Mouse (Mus musculus) liver, embryonic 16.5 days (tissue): ENCODE results near the gene Evi2. TPM values are rescaled to one million over a fixed set of nuclear protein-coding genes. Genes with fewer than 3 reads are reported as not detected.
A peak's percentile ranks its signal among the peaks of the same experiment; 100 is the strongest.

Experiments
- ATAC-seq: fragments of 200-750 bp; cut with Nextera tagmentation; 2 replicates; pipeline ENCODE4 v1.8.0; 2017; ENCODE audit warnings: low read depth, mild to moderate bottlenecking, moderate number of reproducible peaks, moderate library complexity
- H3K27ac ChIP-seq: fragments of 300-500 bp; sonication (generic); 2 replicates; pipeline ENCODE4 v1.5.1; 2014; ENCODE audit warnings: mild to moderate bottlenecking, low read length
- H3K27me3 ChIP-seq: fragments of 300-500 bp; sonication (generic); 2 replicates; pipeline ENCODE4 v1.6.1; 2014; ENCODE audit warnings: low read depth, low read length, mixed read lengths; ENCODE audit not compliant: control insufficient read depth, insufficient read depth
- H3K36me3 ChIP-seq: fragments of 300-500 bp; sonication (generic); 2 replicates; pipeline ENCODE4 v1.6.1; 2014; ENCODE audit warnings: mild to moderate bottlenecking; ENCODE audit not compliant: control insufficient read depth, insufficient read depth
- H3K4me1 ChIP-seq: fragments of 300-500 bp; sonication (generic); 2 replicates; pipeline ENCODE4 v1.6.1; 2014; ENCODE audit warnings: low read depth, low read length, mixed read lengths; ENCODE audit not compliant: control insufficient read depth
- H3K4me2 ChIP-seq: fragments of 300-500 bp; sonication (generic); 2 replicates; pipeline ENCODE4 v1.6.1; 2014; ENCODE audit warnings: low read depth, low read length, mixed read lengths
- H3K4me3 ChIP-seq: fragments of 300-500 bp; sonication (generic); 2 replicates; pipeline ENCODE4 v1.5.1; 2014; ENCODE audit warnings: low read depth, mild to moderate bottlenecking, low read length
- H3K9ac ChIP-seq: fragments of 300-500 bp; sonication (generic); 2 replicates; pipeline ENCODE4 v1.6.1; 2014; ENCODE audit warnings: low read depth, low read length
- H3K9me3 ChIP-seq: fragments of 300-500 bp; sonication (generic); replicated peaks from 2 replicates; pipeline ENCODE4 v1.6.1; 2016; ENCODE audit warnings: low read length; ENCODE audit not compliant: control insufficient read depth
- WGBS: fragments of 180-500 bp; shearing (Covaris S2); extraction: QIAGEN DNeasy Blood & Tissue Kit; methylation state at CpG from one replicate; pipeline ENCODE4 v1.1.7; 2014; ENCODE audit not compliant: insufficient replicate concordance; 5-methylcytosine and 5-hydroxymethylcytosine counted together
- polyA plus RNA-seq: library from polyadenylated mRNA; unstranded; fragments of >200 nt; fragmentation: Nextera tagmentation; extraction: Ambion mirVana; gene quantifications from 2 replicates; pipeline ENCODE4 v1.2.1, GENCODE M21; 2015

Gene Evi2
- polyA plus RNA-seq, 1 experiment from 2014 or later, result 0.59 TPM

DNA sequence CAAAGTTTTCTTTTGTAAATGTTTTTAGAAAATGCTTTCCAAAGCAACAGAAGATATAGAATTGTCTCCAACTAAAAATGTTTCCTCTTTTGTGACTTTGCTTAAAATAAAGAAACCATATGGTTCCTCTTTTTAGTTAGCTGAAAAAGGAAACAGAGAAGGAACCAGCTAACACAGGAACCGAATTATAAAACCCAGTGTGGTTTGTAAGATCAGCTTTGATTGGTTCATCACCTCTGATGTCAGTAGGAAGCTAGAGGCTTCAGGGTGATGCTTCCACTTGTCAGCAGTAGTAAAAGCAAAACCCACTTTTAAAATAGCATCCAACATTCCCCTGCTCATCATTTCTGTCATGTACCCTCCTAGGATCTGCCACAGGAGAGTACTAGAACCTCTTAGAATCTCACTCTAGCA, 10.5 kb downstream of the Evi2 start:
- H3K27me3 ChIP-seq, result no peaks in the 10 kb centered on the region
- H3K4me1 ChIP-seq, result peaks cover 6% of the 10 kb centered on the region
- H3K9ac ChIP-seq, result no peak overlapping the region
- WGBS, result 15% methylated on average over 1 of the region's 1 CpGs
- no peak overlapping the region for H3K4me3 ChIP-seq
- peak overlapping the region; percentile 13; the same call in 1 of the 2 replicates for H3K27ac ChIP-seq
- ATAC-seq, result peak; percentile 39; the same call in 1 of the 2 replicates
- peak overlapping the region; percentile 3; the same call in 1 of the 2 replicates for H3K4me2 ChIP-seq
- no peaks in the 10 kb centered on the region for H3K9me3 ChIP-seq
- no peaks in the 10 kb centered on the region for H3K36me3 ChIP-seq

GRCm38 (mm10) chr11:79519299-79519698, 11.1 kb downstream of the Evi2 start:
- Histone ChIP-seq H3K27me3 (no peaks in the 10 kb centered on the region), H3K4me2 (no peak overlapping the region), H3K9me3 (no peaks in the 10 kb centered on the region), H3K36me3 (no peaks in the 10 kb centered on the region), H3K4me3 (no peak overlapping the region), H3K27ac (no peak overlapping the region), H3K9ac (no peak overlapping the region), H3K4me1 (peaks cover 6% of the 10 kb centered on the region)
- WGBS, result 49% methylated on average over 6 of the region's 6 CpGs
- no peak for ATAC-seq

DNA sequence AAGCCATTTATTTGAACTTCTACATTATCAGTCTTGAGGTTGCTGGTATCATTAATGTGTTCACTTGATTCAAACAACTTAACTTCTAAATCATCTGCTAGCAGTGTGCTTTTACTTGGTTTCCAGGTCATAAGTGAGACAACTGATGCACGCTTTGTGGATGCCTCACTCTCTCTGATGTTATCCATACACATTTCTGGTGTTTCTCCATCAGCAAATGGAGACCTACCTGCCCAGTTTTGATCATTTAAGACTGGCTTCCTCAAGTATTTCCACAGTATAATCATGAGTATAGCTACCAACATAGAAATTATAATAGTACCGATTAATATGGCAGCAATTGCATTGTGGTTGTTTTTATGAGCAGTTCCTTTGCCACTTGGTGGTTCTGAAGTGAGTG, 14.6 kb downstream of the Evi2 start:
- Histone ChIP-seq H3K4me3 (no peak overlapping the region), H3K4me1 (peaks cover 2% of the 10 kb centered on the region), H3K9me3 (no peaks in the 10 kb centered on the region), H3K4me2 (no peak overlapping the region), H3K9ac (no peak overlapping the region), H3K36me3 (no peaks in the 10 kb centered on the region), H3K27ac (no peak overlapping the region), H3K27me3 (no peaks in the 10 kb centered on the region)
- WGBS, result 84% methylated on average over 2 of the region's 2 CpGs
- no peak for ATAC-seq

DNA sequence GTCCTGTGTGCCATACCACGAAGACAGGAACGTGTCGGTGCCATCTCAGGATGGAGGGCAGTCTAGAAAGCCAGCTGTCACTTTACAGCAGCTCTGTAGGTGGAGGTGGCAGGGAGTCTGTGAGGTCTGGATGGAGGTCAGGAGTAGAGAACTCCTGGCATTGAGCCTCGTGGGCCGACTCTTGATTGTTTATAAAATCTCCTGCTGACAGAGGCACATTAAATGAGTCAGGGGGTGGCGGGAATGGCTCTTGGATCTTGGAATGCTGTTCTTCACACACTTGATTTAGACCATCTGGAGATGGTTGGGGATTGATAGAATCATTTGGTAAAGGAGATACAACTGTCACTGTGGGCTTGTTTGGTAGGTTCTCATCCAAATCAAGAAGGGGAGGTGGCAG, 15.1 kb downstream of the Evi2 start:
- no peak overlapping the region for H3K9ac ChIP-seq
- H3K36me3 ChIP-seq, result no peaks in the 10 kb centered on the region
- 66% methylated on average over 6 of the region's 6 CpGs for whole genome bisulfite sequencing
- H3K4me3 ChIP-seq, result no peak overlapping the region
- H3K27ac ChIP-seq, result no peak overlapping the region
- peaks cover 2% of the 10 kb centered on the region for H3K4me1 ChIP-seq
- no peak for ATAC-seq
- no peaks in the 10 kb centered on the region for H3K9me3 ChIP-seq
- no peak overlapping the region for H3K4me2 ChIP-seq
- H3K27me3 ChIP-seq, result no peaks in the 10 kb centered on the region

DNA sequence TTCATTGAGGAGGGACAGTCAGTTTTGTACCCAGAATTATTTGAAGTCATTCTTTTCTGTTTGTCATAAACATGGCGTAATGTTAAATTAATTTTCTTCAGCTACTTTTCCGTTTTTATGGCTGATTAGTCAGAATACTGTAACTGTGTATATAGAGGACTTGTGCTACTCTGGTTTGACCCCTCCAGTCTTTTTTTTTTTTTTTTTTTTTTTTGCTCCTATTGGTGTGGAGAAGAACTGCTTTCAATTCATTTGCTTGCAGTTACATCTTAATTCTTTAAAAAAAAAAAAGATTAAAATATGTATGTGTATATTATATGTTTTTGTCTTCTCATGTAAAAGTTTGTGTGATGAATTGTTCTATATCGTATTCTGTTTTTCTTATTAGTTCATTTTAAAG, 18.4 kb downstream of the Evi2 start:
- 65% methylated on average over 3 of the region's 3 CpGs for WGBS

GRCm38 (mm10) chr11:79504506-79504905, 25.9 kb downstream of the Evi2 start:
- H3K27ac ChIP-seq, result no peak overlapping the region
- 77% methylated on average over 7 of the region's 7 CpGs for WGBS
- no peaks in the 10 kb centered on the region for H3K9me3 ChIP-seq
- H3K27me3 ChIP-seq, result no peaks in the 10 kb centered on the region
- no peaks in the 10 kb centered on the region for H3K36me3 ChIP-seq
- no peak overlapping the region for H3K9ac ChIP-seq
- H3K4me1 ChIP-seq, result no peaks in the 10 kb centered on the region
- no peak overlapping the region for H3K4me3 ChIP-seq
- no peak for ATAC-seq
- no peak overlapping the region for H3K4me2 ChIP-seq

More for the DNA sequence above, 18.4 kb downstream of the Evi2 start:
- Histone ChIP-seq H3K27ac (no peak overlapping the region), H3K4me2 (no peak overlapping the region), H3K36me3 (no peaks in the 10 kb centered on the region), H3K4me1 (no peaks in the 10 kb centered on the region), H3K9me3 (no peaks in the 10 kb centered on the region), H3K4me3 (no peak overlapping the region), H3K27me3 (no peaks in the 10 kb centered on the region), H3K9ac (no peak overlapping the region)
- ATAC-seq, result no peak

- Histone ChIP-seq H3K27me3 (no peaks in the 10 kb centered on the region), H3K4me3 (no peak within 1 kb of the TSS), H3K9me3 (no peaks in the 10 kb centered on the region), H3K4me1 (no peaks in the 10 kb centered on the region), H3K9ac (no peak within 1 kb of the TSS), H3K4me2 (no peak within 1 kb of the TSS), H3K27ac (no peak within 1 kb of the TSS), H3K36me3 (no peaks in the 10 kb centered on the region)
- 57% methylated on average over 8 of the region's 8 CpGs for WGBS
- no peak for ATAC-seq
These were observed 26.5 kb downstream of the Evi2 start, which contains the start of gene Omg for GRCm38 (mm10) chr11:79503845-79504244. Omg (minus strand) TSS chr11:79504084.

- WGBS, result 56% methylated on average over 2 of the region's 2 CpGs
- Histone ChIP-seq H3K9me3 (no peaks in the 10 kb centered on the region), H3K4me1 (no peaks in the 10 kb centered on the region), H3K4me3 (no peak overlapping the region), H3K27me3 (no peaks in the 10 kb centered on the region), H3K36me3 (no peaks in the 10 kb centered on the region), H3K9ac (no peak overlapping the region), H3K27ac (no peak overlapping the region), H3K4me2 (no peak overlapping the region)
- ATAC-seq, result no peak
These were observed 27.5 kb downstream of the Evi2 start for GRCm38 (mm10) chr11:79502917-79503316.

DNA sequence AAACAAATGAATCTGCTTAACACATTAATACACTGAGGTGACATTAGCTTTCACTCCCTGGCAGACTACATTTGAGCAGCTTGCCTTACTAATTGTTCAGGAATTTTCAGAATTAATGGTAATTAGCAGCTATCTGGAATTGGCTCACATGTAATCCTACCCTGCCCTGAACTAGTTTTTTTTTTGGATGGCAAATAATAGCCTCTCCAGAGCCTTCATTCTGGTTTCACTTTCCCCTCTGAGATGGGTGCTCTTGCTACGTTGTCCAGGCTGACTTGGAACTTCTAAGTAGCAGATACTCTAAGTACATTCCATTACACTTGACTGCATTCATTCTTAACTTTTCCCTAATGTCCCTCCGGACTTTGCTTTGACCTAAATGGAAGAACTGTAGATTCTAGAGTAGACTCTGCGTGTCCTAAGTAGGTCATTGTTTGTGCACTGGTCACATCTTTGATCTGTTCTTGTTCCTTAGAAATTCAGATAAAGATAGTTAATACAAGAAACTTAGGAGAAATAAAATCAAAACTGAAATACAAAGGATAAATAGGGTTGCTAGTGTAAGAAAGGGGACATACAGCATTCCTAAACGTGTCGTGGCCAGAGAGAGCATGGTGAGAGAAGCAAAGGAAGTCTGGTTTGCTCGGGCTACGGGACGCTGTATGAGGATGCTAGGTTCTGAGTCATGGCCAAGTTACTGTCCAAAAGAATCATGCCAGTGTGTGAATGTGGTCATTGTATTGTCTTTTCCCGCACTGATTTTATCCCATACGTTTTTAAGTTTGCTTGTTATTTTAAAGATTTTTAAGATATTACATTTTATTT, 35.2 kb downstream of the Evi2 start:
- no peaks in the 10 kb centered on the region for H3K36me3 ChIP-seq
- H3K27me3 ChIP-seq, result no peaks in the 10 kb centered on the region
- no peak overlapping the region for H3K27ac ChIP-seq
- no peak overlapping the region for H3K9ac ChIP-seq
- ATAC-seq, result no peak
- H3K4me2 ChIP-seq, result no peak overlapping the region
- no peaks in the 10 kb centered on the region for H3K4me1 ChIP-seq
- WGBS, result 66% methylated on average over 10 of the region's 10 CpGs
- H3K4me3 ChIP-seq, result no peak overlapping the region
- H3K9me3 ChIP-seq, result no peaks in the 10 kb centered on the region
